Mouse (Mus musculus) bone marrow, adult 2 months (tissue): ENCODE measurements around the gene Oaf.

Source experiments
- CTCF ChIP-seq: fragments of 200-500 bp; IDR thresholded peaks from 2 replicates; pipeline ENCODE4 v1.5.1; 2011; ENCODE audit warnings: low read length, control low read depth; ENCODE audit not compliant: control insufficient read depth, insufficient read depth
- POLR2A ChIP-seq: fragments of 200-500 bp; IDR thresholded peaks from 2 replicates; pipeline ENCODE4 v1.6.1; 2011; ENCODE audit warnings: low read depth, mild to moderate bottlenecking, control low read depth, low read length, borderline replicate concordance; ENCODE audit not compliant: control insufficient read depth

DNA sequence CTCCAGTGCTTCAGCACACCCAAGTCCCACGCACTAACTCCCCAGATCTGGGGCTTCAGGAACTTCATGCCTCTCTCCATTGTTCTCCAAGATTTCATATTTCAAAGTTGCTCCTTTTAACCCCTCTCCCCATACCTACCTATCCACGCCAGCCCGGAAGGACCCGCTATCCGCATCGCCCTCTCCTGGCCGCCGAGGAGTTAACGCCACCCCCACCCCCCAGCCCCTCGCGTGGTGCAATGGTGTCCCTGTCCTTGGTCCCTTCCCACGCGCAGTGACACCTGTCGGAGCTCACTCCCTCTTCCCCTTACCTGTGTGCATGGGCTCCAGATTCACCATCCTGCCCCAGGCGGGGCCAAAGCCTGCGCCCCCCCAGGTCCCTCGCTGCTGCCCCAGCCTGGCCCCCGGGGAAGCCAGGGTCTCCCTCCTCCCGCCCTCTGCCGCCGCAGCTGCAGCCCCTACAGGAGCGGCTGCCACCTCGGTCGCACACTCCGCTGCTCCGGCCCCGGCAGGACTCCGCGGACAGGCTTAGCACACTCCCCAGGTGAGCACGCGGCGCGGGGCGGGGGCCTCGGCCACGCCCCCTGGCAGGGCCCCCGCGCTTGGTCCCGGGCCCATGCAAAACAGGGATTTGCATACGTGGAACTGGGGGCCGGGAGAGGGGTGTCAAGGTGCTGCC, 34.2 kb downstream of the Oaf start:
- TF ChIP-seq POLR2A (no peak), CTCF (no peak)
